Mouse (Mus musculus) ES-E14 (cell line): ENCODE results near the gene Slc35e4.

Experiments used
- CHD2 ChIP-seq: IDR thresholded peaks from 2 replicates; pipeline ENCODE4 v1.6.1; 2014; ENCODE audit warnings: mild to moderate bottlenecking, low read depth, low read length, inconsistent platforms
- MAFK ChIP-seq: IDR thresholded peaks from 2 replicates; pipeline ENCODE4 v1.6.1; 2014; ENCODE audit warnings: mild to moderate bottlenecking, low read depth, low read length, inconsistent platforms; ENCODE audit not compliant: insufficient read depth
- ZC3H11A ChIP-seq: IDR thresholded peaks from 2 replicates; pipeline ENCODE4 v1.6.1; 2012; ENCODE audit warnings: low read depth, mild to moderate bottlenecking, inconsistent platforms, low read length, borderline replicate concordance
- ZNF384 ChIP-seq: IDR thresholded peaks from 2 replicates; pipeline ENCODE4 v1.6.1; 2012; ENCODE audit warnings: low read depth, low read length, inconsistent platforms

GRCm38 (mm10) chr11:3920476-3920875, 6.0 kb upstream of the Slc35e4 start:
- TF ChIP-seq CHD2 (no peak), MAFK (no peak), ZC3H11A (no peak), ZNF384 (no peak)
